Mouse (Mus musculus): ENCODE measurements at regions not wholly inside any gene's neighbourhood (a gene's known extent, or its start where the extent isn't known, plus 50 kb on each side); places are given as distances from the start of the nearest gene placed in this dataset.

- TF ChIP-seq CTCF (conservative IDR thresholded peaks at IDR 0.05; ENCODE audit: insufficient read depth, insufficient read length, low read depth, low read length) = no peak
- no peak for TF ChIP-seq POLR2A (IDR thresholded peaks at IDR 0.05; ENCODE audit: low read depth, low read length)
Measured at GRCm38 (mm10) chr3:50709415-50709989, 266.1 kb upstream of the Slc7a11 start.
